ENCODE assay signal across 8 mouse cellular contexts in the genomic region with DNA sequence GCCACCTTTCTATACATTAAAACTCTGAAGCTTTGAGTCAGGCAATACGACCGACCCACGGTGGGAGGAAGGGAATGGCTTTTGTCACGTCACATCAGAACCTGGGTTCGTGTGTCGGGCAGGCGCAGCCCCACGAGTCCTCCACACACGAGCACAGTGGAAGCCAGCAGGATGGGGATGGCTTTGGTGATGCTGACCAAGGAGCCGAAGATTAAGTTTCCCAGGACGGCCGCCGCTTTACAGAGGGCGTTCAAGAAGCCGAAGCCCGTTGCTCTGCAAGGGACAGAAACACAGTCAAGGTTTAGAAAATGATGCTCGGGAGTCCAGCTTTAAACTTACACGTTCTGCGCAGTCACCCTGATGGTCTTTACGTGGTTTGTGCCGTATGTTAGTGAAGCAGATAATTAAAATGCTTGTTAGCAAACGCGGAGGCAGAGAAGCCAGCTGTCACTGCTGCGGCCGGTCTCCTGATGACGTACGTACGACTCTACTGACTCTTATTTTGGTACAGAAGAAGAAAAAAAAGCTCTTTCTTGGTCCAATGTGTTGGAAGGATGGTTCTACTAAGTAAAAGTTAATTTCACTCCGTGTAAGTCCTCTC.
DNase-seq lines count a peak whose midpoint lies in the region; ATAC-seq and TF ChIP-seq lines count a peak whose summit lies in the region.

No protein-coding gene starts in this region.

- no peaks in the 10 kb centered on the region for H3K9me3 ChIP-seq in CH12.LX (replicated peaks; ENCODE audit: low read length)
- no peaks in the 10 kb centered on the region for H3K9me3 ChIP-seq in forebrain, embryonic 12.5 days
- H3K9me3 ChIP-seq in hindbrain, embryonic 10.5 days, result no peaks in the 10 kb centered on the region
- H3K9me3 ChIP-seq in megakaryocyte, embryonic 14.5 days, result no peaks in the 10 kb centered on the region

- no peak overlapping the region for H3K27ac ChIP-seq in CH12.LX (ENCODE audit: insufficient read depth, low read depth)
- no peak overlapping the region for H3K27ac ChIP-seq in forebrain, embryonic 12.5 days
- H3K27ac ChIP-seq in hindbrain, embryonic 10.5 days, result peak overlapping the region; percentile 81

- no peak for TF ChIP-seq EP300 in CH12.LX (IDR thresholded peaks at IDR 0.05; ENCODE audit: low read length)

- WGBS in forebrain, embryonic 12.5 days, result 10% methylated on average over 29 of the region's 29 CpGs
- WGBS in hindbrain, embryonic 10.5 days, result 19% methylated on average over 29 of the region's 29 CpGs

- no peak for DNase-seq in CH12.LX (ENCODE audit: extremely low read depth)
- DNase-seq in adrenal gland, postnatal 36 days, result peak; percentile 10 to 11
- DNase-seq in hindbrain, embryonic 10.5 days (ENCODE audit: low spot score), result peak; percentile 56
- DNase-seq in left cerebral cortex, adult 18-20 months (ENCODE audit: low spot score in 2 of 2), result peak; percentile 53 to 75
- DNase-seq in right cerebral cortex, postnatal 25 days, result peak; percentile 66
- DNase-seq in c-Kit-positive CD71-positive TER-119-positive erythroid progenitor cells, embryonic 14.5 days (ENCODE audit: low spot score), result no peak

- peak overlapping the region; percentile 25 for H3K9ac ChIP-seq in CH12.LX (ENCODE audit: insufficient read depth, low read depth)
- H3K9ac ChIP-seq in forebrain, embryonic 12.5 days, result peak overlapping the region; percentile 54

- peaks cover 5 to 18% of the 10 kb centered on the region in 2 experiments; a peak in 3 of 4 replicates for H3K4me1 ChIP-seq in CH12.LX (ENCODE audit: control insufficient read depth in 1 of 2, insufficient read depth in 2 of 2)
- H3K4me1 ChIP-seq in forebrain, embryonic 12.5 days, result peaks cover 30% of the 10 kb centered on the region
- H3K4me1 ChIP-seq in hindbrain, embryonic 10.5 days (replicated peaks), result peaks cover 55% of the 10 kb centered on the region
- H3K4me1 ChIP-seq in megakaryocyte, embryonic 14.5 days, result peaks cover 62% of the 10 kb centered on the region

- no peaks in the 10 kb centered on the region for H3K79me2 ChIP-seq in CH12.LX (replicated peaks; ENCODE audit: control insufficient read depth, extremely low read depth, insufficient read depth, poor library complexity, severe bottlenecking)

- in situ Hi-C loops in CH12.LX (cut with MboI; ENCODE audit: low pct_ligation_motif_present, low pct_unique_long_range_greater_than_20kb, low sequenced_read_pairs), result no loop called here

- no peak for TF ChIP-seq RAD21 in CH12.LX (IDR thresholded peaks at IDR 0.05; ENCODE audit: low read depth, low read length)

- H3K36me3 ChIP-seq in CH12.LX (replicated peaks in 1 of 2; ENCODE audit: control insufficient read depth in 1 of 2, insufficient read depth in 1 of 2, low read length in 1 of 2), result no peaks in the 10 kb centered on the region
- no peaks in the 10 kb centered on the region for H3K36me3 ChIP-seq in forebrain, embryonic 12.5 days (replicated peaks)
- no peaks in the 10 kb centered on the region for H3K36me3 ChIP-seq in hindbrain, embryonic 10.5 days
- H3K36me3 ChIP-seq in megakaryocyte, embryonic 14.5 days (replicated peaks; ENCODE audit: low read length), result no peaks in the 10 kb centered on the region

- ATAC-seq in forebrain, embryonic 12.5 days (ENCODE audit: low FRiP score), result peak; percentile 42; the same call in 1 of the 2 replicates

- dilution Hi-C loops in CH12.LX (cut with MboI; ENCODE audit: extremely low pct_ligation_motif_present, extremely low pct_unique_long_range_greater_than_20kb, low sequenced_read_pairs), result no loop called here

- TF ChIP-seq CTCF in CH12.LX (conservative IDR thresholded peaks at IDR 0.05 in 1 of 2, IDR thresholded peaks at IDR 0.05 in 1 of 2; ENCODE audit: low read depth in 2 of 2, low read length in 2 of 2), result no peak

- H3K4me3 ChIP-seq in CH12.LX (replicated peaks in 1 of 3; ENCODE audit: low read depth in 2 of 3, low read length in 2 of 3, poor library complexity in 1 of 3), result peak overlapping the region in 2 of 3 experiments; percentile 4 to 57
- peak overlapping the region; percentile 42 for H3K4me3 ChIP-seq in forebrain, embryonic 12.5 days (replicated peaks)
- peak overlapping the region; percentile 50 for H3K4me3 ChIP-seq in hindbrain, embryonic 10.5 days
- peak overlapping the region; percentile 50 for H3K4me3 ChIP-seq in megakaryocyte, embryonic 14.5 days (replicated peaks)

- H3K4me2 ChIP-seq in CH12.LX (ENCODE audit: insufficient read depth, low read depth, poor library complexity, severe bottlenecking), result peak overlapping the region; percentile 90
- peak overlapping the region; percentile 84 for H3K4me2 ChIP-seq in forebrain, embryonic 12.5 days

- no peaks in the 10 kb centered on the region for H3K27me3 ChIP-seq in CH12.LX (replicated peaks)
- H3K27me3 ChIP-seq in forebrain, embryonic 12.5 days, result no peaks in the 10 kb centered on the region
- peaks cover 15% of the 10 kb centered on the region for H3K27me3 ChIP-seq in hindbrain, embryonic 10.5 days (ENCODE audit: insufficient read depth, poor library complexity, severe bottlenecking)
- H3K27me3 ChIP-seq in megakaryocyte, embryonic 14.5 days (replicated peaks), result peaks cover 14% of the 10 kb centered on the region

- no peak for TF ChIP-seq POLR2A in CH12.LX (IDR thresholded peaks at IDR 0.05; ENCODE audit: low read depth, low read length)

TF ChIP-seq in CH12.LX, 34 proteins besides CTCF, POLR2A, EP300 and RAD21:
- TF ChIP-seq TBP (conservative IDR thresholded peaks at IDR 0.05; ENCODE audit: low read depth, low read length), result no peak
- no peak for TF ChIP-seq CHD1 (IDR thresholded peaks at IDR 0.05; ENCODE audit: low read depth, low read length)
- TF ChIP-seq ZNF384 (IDR thresholded peaks at IDR 0.05; ENCODE audit: low read depth, low read length), result peak; percentile 24; the same call in 1 of the 2 replicates
- TF ChIP-seq USF2 (conservative IDR thresholded peaks at IDR 0.05; ENCODE audit: low read depth, low read length), result no peak

Comparison
In these comparisons a context has a peak if more than half of its experiments do, and no peak if none do; other contexts are left out.
1. DNase-seq: peak in adrenal gland, postnatal 36 days (2 of 2), hindbrain, embryonic 10.5 days (single experiment), left cerebral cortex, adult 18-20 months (2 of 2) and right cerebral cortex, postnatal 25 days (single experiment); none in CH12.LX (single experiment) and c-Kit-positive CD71-positive TER-119-positive erythroid progenitor cells, embryonic 14.5 days (single experiment).
2. Peak in every context shown above with its lines, with median percentiles within 50 percentile points of each other: H3K4me3 ChIP-seq.